Comparison of ENCODE assay signal across 10 mouse cellular contexts in the genomic region with DNA sequence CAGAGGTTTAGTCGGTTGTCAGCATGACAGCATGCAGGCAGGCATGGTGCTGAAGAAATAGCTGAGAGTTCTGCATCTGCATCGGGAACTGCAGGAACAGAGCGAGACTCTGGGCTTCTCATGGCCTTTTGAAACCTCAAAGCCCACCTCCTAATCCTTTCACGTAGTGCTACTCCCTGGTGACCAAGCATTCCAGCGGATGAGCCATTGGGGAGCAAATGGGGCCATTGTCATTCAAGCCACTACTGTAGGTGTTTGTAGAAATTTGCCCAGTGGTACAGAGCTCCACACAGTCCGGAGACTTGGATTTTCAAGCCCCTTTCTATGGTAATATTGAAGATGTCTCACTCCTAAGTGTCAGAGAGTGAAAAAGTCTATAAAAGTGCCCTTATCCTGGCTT. TPM values are rescaled to one million over a fixed set of nuclear protein-coding genes. Genes with fewer than 3 reads are reported as not detected.
DNase-seq lines count a peak whose midpoint lies in the region; ATAC-seq and TF ChIP-seq lines count a peak whose summit lies in the region.
"Had no signal": no experiment of that assay in that cellular context is flagged by ENCODE, and none has a peak within 500 bp of the region (broad histone marks: within the 10 kb centered on the region; RNA-seq: fewer than 3 reads in every experiment).

No protein-coding gene starts in this region.

- no peak overlapping the region for H3K27ac ChIP-seq in heart, embryonic 11.5 days (ENCODE audit: low read depth, low read length)
- H3K27ac ChIP-seq in ES-Bruce4 (ENCODE audit: insufficient read depth, low read length), result no peak overlapping the region
- H3K27ac ChIP-seq in forebrain, postnatal 0 days (ENCODE audit: low read depth, low read length), result no peak overlapping the region
- no peak overlapping the region for H3K27ac ChIP-seq in liver, embryonic 15.5 days (replicated peaks)

- H3K4me2 ChIP-seq in heart, embryonic 11.5 days, result peak overlapping the region; percentile 82; the same call in 1 of the 2 replicates
- H3K4me2 ChIP-seq in forebrain, postnatal 0 days (ENCODE audit: low read depth), result peak overlapping the region; percentile 83
- H3K4me2 ChIP-seq in liver, embryonic 15.5 days, result peak overlapping the region; percentile 91

- no peak overlapping the region for H3K9ac ChIP-seq in heart, embryonic 11.5 days (ENCODE audit: low read depth, low read length)
- no peak overlapping the region for H3K9ac ChIP-seq in ES-Bruce4 (ENCODE audit: low read depth, poor library complexity, severe bottlenecking)
- 0 out of 2 replicates have a peak overlapping the region, but pooled peaks have one; percentile 87 for H3K9ac ChIP-seq in forebrain, postnatal 0 days
- H3K9ac ChIP-seq in liver, embryonic 15.5 days, result no peak overlapping the region

- no peak for TF ChIP-seq EP300 in ES-Bruce4 (IDR thresholded peaks at IDR 0.05; ENCODE audit: insufficient read depth, low read depth, low read length)

- no peak for DNase-seq in heart, postnatal 25 days (ENCODE audit: low spot score)
- DNase-seq in forebrain, postnatal 0 days, result no peak
- no peak for DNase-seq in left cerebral cortex, postnatal 14 days (ENCODE audit: low spot score in 2 of 2)
- DNase-seq in layer of hippocampus, adult 9-11 months, result no peak
- DNase-seq in adrenal gland, adult 2 months, result no peak
- DNase-seq: lung, adult 2 months had no signal

- H3K36me3 ChIP-seq in heart, embryonic 11.5 days (ENCODE audit: control insufficient read depth, insufficient read depth, low read length), result peaks cover 21% of the 10 kb centered on the region
- H3K36me3 ChIP-seq in ES-Bruce4 (ENCODE audit: control insufficient read depth, insufficient read depth, low read length, poor library complexity, severe bottlenecking), result peaks cover 37% of the 10 kb centered on the region
- peaks cover 39% of the 10 kb centered on the region for H3K36me3 ChIP-seq in forebrain, postnatal 0 days (ENCODE audit: insufficient read depth)
- peaks cover 41% of the 10 kb centered on the region for H3K36me3 ChIP-seq in liver, embryonic 15.5 days (replicated peaks)

- WGBS in heart, embryonic 11.5 days (ENCODE audit: insufficient replicate concordance), result 63% methylated on average over 6 of the region's 6 CpGs
- WGBS in forebrain, postnatal 0 days, result 45% methylated on average over 6 of the region's 6 CpGs
- 75% methylated on average over 6 of the region's 6 CpGs for WGBS in liver, embryonic 15.5 days (ENCODE audit: insufficient replicate concordance)

- no peak for TF ChIP-seq CTCF in ES-Bruce4 (IDR thresholded peaks at IDR 0.05; ENCODE audit: low read depth, low read length)
- TF ChIP-seq CTCF in forebrain, postnatal 0 days (IDR thresholded peaks at IDR 0.05; ENCODE audit: low read depth), result no peak

- ATAC-seq in heart, embryonic 11.5 days (replicated peaks; ENCODE audit: insufficient number of reproducible peaks, low FRiP score, low TSS enrichment), result no peak
- ATAC-seq in forebrain, postnatal 0 days, result no peak
- ATAC-seq in liver, embryonic 15.5 days (ENCODE audit: insufficient read depth), result no peak

- intact Hi-C loops in heart, postnatal 25 days (cut with DNase I), result loop anchor here (5.0 to 10.0 kb wide), 2 partner anchors 49 to 416 kb away; no protein-coding TSS in a partner anchor
- intact Hi-C loops in left cerebral cortex, postnatal 14 days (cut with DNase I), result no loop called here

- H3K4me1 ChIP-seq in heart, embryonic 11.5 days (ENCODE audit: control insufficient read depth, insufficient read depth, low read length), result peaks cover 6% of the 10 kb centered on the region; the same call in 1 of the 2 replicates
- H3K4me1 ChIP-seq in ES-Bruce4 (ENCODE audit: control insufficient read depth, insufficient read depth, low read length), result peaks cover 2% of the 10 kb centered on the region
- peaks cover 11% of the 10 kb centered on the region; the same call in 1 of the 2 replicates for H3K4me1 ChIP-seq in forebrain, postnatal 0 days (ENCODE audit: insufficient read depth)
- peaks cover 25% of the 10 kb centered on the region for H3K4me1 ChIP-seq in liver, embryonic 15.5 days (replicated peaks)

- H3K27me3 ChIP-seq in heart, embryonic 11.5 days (ENCODE audit: control insufficient read depth, insufficient read depth, low read length), result no peaks in the 10 kb centered on the region
- H3K27me3 ChIP-seq in ES-Bruce4 (ENCODE audit: control insufficient read depth, insufficient read depth, low read length, poor library complexity, severe bottlenecking), result no peaks in the 10 kb centered on the region
- H3K27me3 ChIP-seq in forebrain, postnatal 0 days (ENCODE audit: insufficient read depth, low read length), result no peaks in the 10 kb centered on the region
- 0 out of 2 replicates have a peak, but pooled peaks cover 2% of the 10 kb centered on the region for H3K27me3 ChIP-seq in liver, embryonic 15.5 days

- H3K9me3 ChIP-seq in heart, embryonic 11.5 days (replicated peaks; ENCODE audit: control insufficient read depth, low read length), result no peaks in the 10 kb centered on the region
- no peaks in the 10 kb centered on the region for H3K9me3 ChIP-seq in ES-Bruce4 (replicated peaks; ENCODE audit: control insufficient read depth, insufficient read depth, low read length, poor library complexity, severe bottlenecking)
- no peaks in the 10 kb centered on the region for H3K9me3 ChIP-seq in forebrain, postnatal 0 days (ENCODE audit: low read length)
- no peaks in the 10 kb centered on the region for H3K9me3 ChIP-seq in liver, embryonic 15.5 days (replicated peaks)

- no peak overlapping the region for H3K4me3 ChIP-seq in heart, embryonic 11.5 days (ENCODE audit: low read depth, low read length)
- peak overlapping the region; percentile 23; the same call in 1 of the 2 replicates for H3K4me3 ChIP-seq in ES-Bruce4 (ENCODE audit: low read depth, low read length)
- no peak overlapping the region for H3K4me3 ChIP-seq in forebrain, postnatal 0 days (ENCODE audit: low read depth, low read length)
- H3K4me3 ChIP-seq in liver, embryonic 15.5 days (replicated peaks), result no peak overlapping the region

- TF ChIP-seq POLR2A in ES-Bruce4 (IDR thresholded peaks at IDR 0.05; ENCODE audit: insufficient read depth, low read length), result no peak

RNA-seq across cellular contexts. Expression of a gene that starts 1.4 kb away (rescaled TPM):
- 41.9 and 46.9 TPM in 2 replicates for polyA plus RNA-seq in heart, embryonic 11.5 days (2014; fragmentation: Nextera tagmentation; extraction: Ambion mirVana)
- 10 to 100 TPM; 19.8 to 20.9 TPM for total RNA-seq in heart, postnatal 25 days (2021)
- 19.2 and 24.2 TPM in 2 replicates for polyA plus RNA-seq in ES-Bruce4 (2011; ENCODE audit: insufficient read depth, insufficient read length, low read depth, missing spikeins)
- total RNA-seq in forebrain, postnatal 0 days (2014; rRNA removed), result 47.4 and 49.5 TPM in 2 replicates
- 47.5 and 54.5 TPM in 2 replicates for polyA plus RNA-seq in forebrain, postnatal 0 days (2015; fragmentation: Nextera tagmentation; extraction: Ambion mirVana)
- 12.3 and 13.6 TPM in 2 replicates for polyA plus RNA-seq in liver, embryonic 15.5 days (2015; fragmentation: Nextera tagmentation; extraction: Ambion mirVana)
- total RNA-seq in left cerebral cortex, postnatal 14 days (2021), result 10 to 100 TPM; 29.1 to 34.6 TPM
- 10 to 100 TPM; 31.0 to 33.4 TPM for total RNA-seq in adrenal gland, adult 2 months (2021)
- 48.8 and 99.4 TPM in 2 replicates for polyA plus RNA-seq in adrenal gland, adult 2 months (2012; rRNA removed)

RNA-seq across cellular contexts. Expression of a gene that starts 6.6 kb away (rescaled TPM):
- 0.17 and 0.31 TPM in 2 replicates for polyA plus RNA-seq in heart, embryonic 11.5 days (2014; fragmentation: Nextera tagmentation; extraction: Ambion mirVana)
- under 1 TPM in 1 of 2 experiments, not detected in 1; 0.36 TPM for total RNA-seq in heart, postnatal 25 days (2021)
- polyA plus RNA-seq in ES-Bruce4 (2011; ENCODE audit: insufficient read depth, insufficient read length, low read depth, missing spikeins), result 2.7 and 3.3 TPM in 2 replicates
- total RNA-seq in forebrain, postnatal 0 days (2014; rRNA removed), result 2.5 and 3.1 TPM in 2 replicates
- 0.29 and 0.39 TPM in 2 replicates for polyA plus RNA-seq in forebrain, postnatal 0 days (2015; fragmentation: Nextera tagmentation; extraction: Ambion mirVana)
- polyA plus RNA-seq in liver, embryonic 15.5 days (2015; fragmentation: Nextera tagmentation; extraction: Ambion mirVana), result 0.08 and 0.09 TPM in 2 replicates
- 1 to 10 TPM; 3.8 to 4.3 TPM for total RNA-seq in left cerebral cortex, postnatal 14 days (2021)
- total RNA-seq in adrenal gland, adult 2 months (2021), result under 1 TPM; 0.45 to 0.58 TPM
- polyA plus RNA-seq in adrenal gland, adult 2 months (2012; rRNA removed), result 0.48 and 0.61 TPM in 2 replicates
- total RNA-seq: hematopoietic stem cell, adult 5-6 weeks had no signal

RNA-seq across cellular contexts. Expression of a gene that starts 27.9 kb away (rescaled TPM):
- polyA plus RNA-seq in heart, embryonic 11.5 days (2014; fragmentation: Nextera tagmentation; extraction: Ambion mirVana), result 115 and 145 TPM in 2 replicates
- 1,000 to 10,000 TPM; 1,299 to 1,387 TPM for total RNA-seq in heart, postnatal 25 days (2021)
- 26.7 and 30.2 TPM in 2 replicates for polyA plus RNA-seq in ES-Bruce4 (2011; ENCODE audit: insufficient read depth, insufficient read length, low read depth, missing spikeins)
- total RNA-seq in forebrain, postnatal 0 days (2014; rRNA removed), result 284 and 326 TPM in 2 replicates
- polyA plus RNA-seq in forebrain, postnatal 0 days (2015; fragmentation: Nextera tagmentation; extraction: Ambion mirVana), result 210 and 297 TPM in 2 replicates
- 39.7 and 47.6 TPM in 2 replicates for polyA plus RNA-seq in liver, embryonic 15.5 days (2015; fragmentation: Nextera tagmentation; extraction: Ambion mirVana)
- 100 to 1,000 TPM; 508 to 561 TPM for total RNA-seq in left cerebral cortex, postnatal 14 days (2021)
- total RNA-seq in adrenal gland, adult 2 months (2021), result 100 to 1,000 TPM; 223 to 343 TPM
- polyA plus RNA-seq in adrenal gland, adult 2 months (2012; rRNA removed), result 390 and 417 TPM in 2 replicates

RNA-seq across cellular contexts. Expression of a gene that starts 32.2 kb away (rescaled TPM):
- not detected in 2 replicates for polyA plus RNA-seq in heart, embryonic 11.5 days (2014; fragmentation: Nextera tagmentation; extraction: Ambion mirVana)
- total RNA-seq in heart, postnatal 25 days (2021), result not detected
- polyA plus RNA-seq in ES-Bruce4 (2011; ENCODE audit: insufficient read depth, insufficient read length, low read depth, missing spikeins), result not detected in 2 replicates
- not detected in 2 replicates for total RNA-seq in forebrain, postnatal 0 days (2014; rRNA removed)
- polyA plus RNA-seq in forebrain, postnatal 0 days (2015; fragmentation: Nextera tagmentation; extraction: Ambion mirVana), result not detected in 2 replicates
- polyA plus RNA-seq in liver, embryonic 15.5 days (2015; fragmentation: Nextera tagmentation; extraction: Ambion mirVana), result not detected in 2 replicates
- total RNA-seq in left cerebral cortex, postnatal 14 days (2021), result not detected
- total RNA-seq in adrenal gland, adult 2 months (2021), result not detected
- polyA plus RNA-seq in adrenal gland, adult 2 months (2012; rRNA removed), result not detected in 2 replicates
- total RNA-seq: hematopoietic stem cell, adult 5-6 weeks had no signal
- polyA plus RNA-seq: lung, adult 2 months had no signal

RNA-seq across cellular contexts. Expression of a gene that starts 32.6 kb away (rescaled TPM):
- polyA plus RNA-seq in heart, embryonic 11.5 days (2014; fragmentation: Nextera tagmentation; extraction: Ambion mirVana), result not detected in 2 replicates
- total RNA-seq in heart, postnatal 25 days (2021), result not detected
- not detected in 2 replicates for polyA plus RNA-seq in ES-Bruce4 (2011; ENCODE audit: insufficient read depth, insufficient read length, low read depth, missing spikeins)
- not detected in 2 replicates for total RNA-seq in forebrain, postnatal 0 days (2014; rRNA removed)
- polyA plus RNA-seq in forebrain, postnatal 0 days (2015; fragmentation: Nextera tagmentation; extraction: Ambion mirVana), result not detected in 2 replicates
- 6.1 and 12.4 TPM in 2 replicates for polyA plus RNA-seq in liver, embryonic 15.5 days (2015; fragmentation: Nextera tagmentation; extraction: Ambion mirVana)
- total RNA-seq in left cerebral cortex, postnatal 14 days (2021), result not detected
- total RNA-seq in adrenal gland, adult 2 months (2021), result not detected
- not detected in 2 replicates for polyA plus RNA-seq in adrenal gland, adult 2 months (2012; rRNA removed)
